Mouse (Mus musculus): ENCODE measurements around the gene Clcn1. TPM values are rescaled to one million over a fixed set of nuclear protein-coding genes. Genes with fewer than 3 reads are reported as not detected.

The Clcn1 gene
- polyA plus RNA-seq, 1 experiment from 2014 or later, result not detected

DNA sequence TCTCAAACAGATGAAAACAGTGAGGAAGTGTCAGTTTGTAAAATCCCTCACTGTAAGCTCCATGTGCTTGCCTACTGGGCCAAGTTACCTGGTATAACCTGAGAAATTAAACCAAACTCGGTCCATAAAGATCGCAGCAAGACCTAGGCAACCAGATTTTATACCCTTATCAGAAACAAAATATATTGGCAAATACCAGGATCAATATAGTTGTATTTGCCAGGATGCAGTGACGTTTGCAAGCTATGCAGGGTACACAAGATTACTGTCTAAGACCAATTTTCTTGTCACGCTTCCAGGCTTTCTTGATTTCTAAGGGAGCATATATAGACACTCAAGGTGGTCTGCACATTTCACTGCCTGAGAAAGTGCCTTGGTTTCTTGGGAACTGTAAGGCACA is 34.7 kb upstream of the Clcn1 start:
- H3K4me1 ChIP-seq (ENCODE audit: insufficient read depth), result no peaks in the 10 kb centered on the region
- DNase-seq (no peak), ATAC-seq (no peak)
- no peaks in the 10 kb centered on the region for H3K36me3 ChIP-seq (replicated peaks; ENCODE audit: insufficient read depth, low read length)
- TF ChIP-seq EP300 (IDR thresholded peaks at IDR 0.05; ENCODE audit: low read depth) (no peak), CTCF (IDR thresholded peaks at IDR 0.05; ENCODE audit: low read depth) (no peak)
- H3K27me3 ChIP-seq (ENCODE audit: insufficient read depth, low read length), result no peaks in the 10 kb centered on the region
- no peak overlapping the region for H3K4me2 ChIP-seq (ENCODE audit: low read depth, low read length)
- no peaks in the 10 kb centered on the region for H3K9me3 ChIP-seq (ENCODE audit: low read length)
- WGBS (ENCODE audit: insufficient replicate concordance), result 64% methylated on average over 4 of the region's 4 CpGs
- H3K27ac ChIP-seq (ENCODE audit: low read depth), result no peak overlapping the region
- no peak overlapping the region for H3K9ac ChIP-seq (replicated peaks)
- H3K4me3 ChIP-seq (ENCODE audit: low read depth, low read length), result no peak overlapping the region

DNA sequence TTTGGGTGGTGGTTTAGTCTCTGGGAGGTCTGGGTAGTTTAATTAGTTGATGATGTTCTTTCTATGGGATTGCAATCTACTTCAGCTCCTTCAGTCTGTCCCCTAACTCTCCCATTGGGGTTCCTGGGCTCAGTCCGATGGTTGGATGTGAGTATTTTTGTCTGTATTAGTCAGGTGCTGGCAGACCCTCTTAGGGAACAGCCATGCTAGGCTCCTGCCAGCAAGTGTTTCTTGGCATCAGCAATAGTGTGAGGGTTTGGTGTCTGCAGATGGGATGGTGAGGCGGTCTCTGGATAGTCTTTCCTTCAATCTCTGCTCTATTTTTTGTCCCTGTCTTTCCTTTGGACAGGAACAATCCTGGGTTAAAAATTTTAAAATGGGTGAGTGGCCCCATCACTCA is 33.4 kb upstream of the Clcn1 start:
- Histone ChIP-seq H3K4me3 (ENCODE audit: low read depth, low read length) (no peak overlapping the region), H3K9me3 (ENCODE audit: low read length) (no peaks in the 10 kb centered on the region), H3K4me2 (ENCODE audit: low read depth, low read length) (no peak overlapping the region), H3K36me3 (replicated peaks; ENCODE audit: insufficient read depth, low read length) (no peaks in the 10 kb centered on the region), H3K27ac (ENCODE audit: low read depth) (no peak overlapping the region), H3K9ac (replicated peaks) (no peak overlapping the region), H3K4me1 (ENCODE audit: insufficient read depth) (no peaks in the 10 kb centered on the region), H3K27me3 (ENCODE audit: insufficient read depth, low read length) (no peaks in the 10 kb centered on the region)
- 77% methylated on average over 2 of the region's 2 CpGs for WGBS (ENCODE audit: insufficient replicate concordance)
- DNase-seq (no peak), ATAC-seq (no peak)
- no peak for TF ChIP-seq EP300 (IDR thresholded peaks at IDR 0.05; ENCODE audit: low read depth)
- TF ChIP-seq CTCF (IDR thresholded peaks at IDR 0.05; ENCODE audit: low read depth), result no peak

DNA sequence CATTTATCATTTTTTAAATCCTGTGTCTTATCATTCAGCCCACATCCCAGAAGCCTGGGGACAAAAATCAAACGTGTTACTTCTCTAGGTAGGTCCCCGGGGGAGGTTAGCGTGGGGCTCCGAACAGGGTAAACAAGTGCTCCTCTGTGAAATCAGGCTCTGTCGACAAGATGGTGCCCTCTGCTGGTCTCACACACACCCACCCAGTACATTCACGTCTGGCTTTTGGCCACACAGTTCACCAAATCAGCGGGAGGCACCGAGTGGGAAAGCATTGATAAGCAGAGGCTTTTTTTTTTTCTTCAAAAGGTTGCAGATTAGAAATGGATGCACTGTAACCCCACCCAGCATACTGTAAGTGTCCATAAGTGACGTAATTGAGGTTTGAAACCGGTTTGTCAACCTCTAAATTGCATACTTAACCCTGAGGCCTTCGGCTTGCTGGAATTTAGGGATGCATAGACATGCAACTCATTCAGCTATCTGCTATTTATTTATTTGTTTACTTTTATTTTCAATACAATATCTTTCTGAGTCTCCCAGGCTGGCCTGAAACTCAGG is 29.1 kb upstream of the Clcn1 start:
- TF ChIP-seq CTCF (IDR thresholded peaks at IDR 0.05; ENCODE audit: low read depth), result peak; percentile 79
- peak; percentile 71 for TF ChIP-seq EP300 (IDR thresholded peaks at IDR 0.05; ENCODE audit: low read depth)
- Histone ChIP-seq H3K4me1 (ENCODE audit: insufficient read depth) (no peaks in the 10 kb centered on the region; the same call in 1 of the 2 replicates), H3K4me3 (ENCODE audit: low read depth, low read length) (no peak overlapping the region), H3K9ac (replicated peaks) (no peak overlapping the region), H3K36me3 (replicated peaks; ENCODE audit: insufficient read depth, low read length) (no peaks in the 10 kb centered on the region), H3K27me3 (ENCODE audit: insufficient read depth, low read length) (no peaks in the 10 kb centered on the region), H3K9me3 (ENCODE audit: low read length) (no peaks in the 10 kb centered on the region), H3K27ac (ENCODE audit: low read depth) (no peak overlapping the region), H3K4me2 (ENCODE audit: low read depth, low read length) (peak overlapping the region; percentile 51; the same call in 1 of the 2 replicates)
- DNase-seq (peak; percentile 68), ATAC-seq (peak; percentile 79)
- WGBS (ENCODE audit: insufficient replicate concordance), result 15% methylated on average over 11 of the region's 11 CpGs

DNA sequence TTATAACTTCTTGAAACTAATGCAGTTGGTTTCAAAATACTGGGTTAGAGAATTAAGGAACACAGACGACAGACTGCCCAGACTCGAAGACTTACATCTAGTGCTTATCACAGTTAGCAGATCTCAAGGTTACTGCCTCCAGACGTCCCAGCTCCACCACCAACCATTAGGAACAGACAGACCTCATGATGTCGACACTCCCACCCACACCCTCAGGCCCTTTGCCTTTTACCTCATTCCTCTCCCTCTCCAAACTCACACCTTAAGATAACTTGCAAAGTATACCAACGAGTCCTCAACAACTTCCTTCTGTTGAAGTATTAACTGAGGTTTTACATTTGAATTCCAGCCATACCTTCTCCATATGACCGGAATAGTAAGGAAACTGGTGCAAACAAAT is 26.1 kb upstream of the Clcn1 start:
- 39% methylated on average over 6 of the region's 6 CpGs for WGBS (ENCODE audit: insufficient replicate concordance)
- no peak overlapping the region for H3K4me3 ChIP-seq (ENCODE audit: low read depth, low read length)
- no peak overlapping the region for H3K9ac ChIP-seq (replicated peaks)
- no peaks in the 10 kb centered on the region for H3K36me3 ChIP-seq (replicated peaks; ENCODE audit: insufficient read depth, low read length)
- H3K9me3 ChIP-seq (ENCODE audit: low read length), result no peaks in the 10 kb centered on the region
- peaks cover 7% of the 10 kb centered on the region; the same call in 1 of the 2 replicates for H3K4me1 ChIP-seq (ENCODE audit: insufficient read depth)
- H3K4me2 ChIP-seq (ENCODE audit: low read depth, low read length), result no peak overlapping the region
- H3K27ac ChIP-seq (ENCODE audit: low read depth), result no peak overlapping the region
- TF ChIP-seq EP300 (IDR thresholded peaks at IDR 0.05; ENCODE audit: low read depth), result no peak
- TF ChIP-seq CTCF (IDR thresholded peaks at IDR 0.05; ENCODE audit: low read depth), result no peak
- DNase-seq (no peak), ATAC-seq (no peak)
- no peaks in the 10 kb centered on the region for H3K27me3 ChIP-seq (ENCODE audit: insufficient read depth, low read length)

DNA sequence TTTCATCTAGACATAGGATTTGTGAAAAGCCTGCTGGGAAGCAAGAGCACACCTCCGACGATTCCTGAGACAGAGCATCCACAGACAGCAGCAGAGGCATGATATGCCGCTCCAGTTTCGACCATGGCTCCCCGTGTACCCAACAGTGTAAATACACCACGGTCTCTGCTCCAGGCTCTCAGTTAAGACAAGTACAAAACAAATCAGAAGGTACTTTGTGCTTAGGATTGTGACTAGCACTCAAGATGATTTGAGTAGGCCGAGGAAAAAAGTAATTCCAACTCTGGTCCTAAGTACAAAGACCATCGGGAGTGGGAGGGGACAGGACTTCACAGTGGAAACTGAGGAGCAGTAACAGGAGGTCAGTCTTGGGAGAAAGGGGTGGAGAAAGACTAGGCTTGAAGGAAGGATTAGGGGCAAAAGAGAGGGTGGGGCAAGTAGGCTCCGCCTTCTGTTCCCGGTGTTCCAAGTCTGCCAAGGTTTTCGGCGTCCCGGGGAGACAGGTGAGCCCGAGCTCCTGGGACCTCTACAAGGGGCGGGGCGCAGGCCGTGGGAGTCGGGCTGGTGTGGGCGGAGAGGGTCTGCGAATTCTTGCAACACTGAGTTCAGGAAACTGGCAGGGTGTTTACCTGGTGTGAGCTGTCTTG is 24.8 kb upstream of the Clcn1 start, which contains the start of gene Tmem139:
Tmem139 (plus strand) TSS at position 447 of the 647 bp plus-strand sequence.
- Histone ChIP-seq H3K27me3 (ENCODE audit: insufficient read depth, low read length) (no peaks in the 10 kb centered on the region), H3K4me1 (ENCODE audit: insufficient read depth) (peaks cover 9% of the 10 kb centered on the region; the same call in 1 of the 2 replicates), H3K4me2 (ENCODE audit: low read depth, low read length) (peak within 1 kb of the TSS; percentile 42), H3K9me3 (ENCODE audit: low read length) (no peaks in the 10 kb centered on the region), H3K9ac (replicated peaks) (no peak within 1 kb of the TSS; the same call in 1 of the 2 replicates), H3K27ac (ENCODE audit: low read depth) (no peak within 1 kb of the TSS), H3K36me3 (replicated peaks; ENCODE audit: insufficient read depth, low read length) (no peaks in the 10 kb centered on the region), H3K4me3 (ENCODE audit: low read depth, low read length) (no peak within 1 kb of the TSS)
- WGBS (ENCODE audit: insufficient replicate concordance), result 39% methylated on average over 20 of the region's 20 CpGs
- DNase-seq (no peak), ATAC-seq (no peak)
- TF ChIP-seq EP300 (IDR thresholded peaks at IDR 0.05; ENCODE audit: low read depth), result no peak
- no peak for TF ChIP-seq CTCF (IDR thresholded peaks at IDR 0.05; ENCODE audit: low read depth)

DNA sequence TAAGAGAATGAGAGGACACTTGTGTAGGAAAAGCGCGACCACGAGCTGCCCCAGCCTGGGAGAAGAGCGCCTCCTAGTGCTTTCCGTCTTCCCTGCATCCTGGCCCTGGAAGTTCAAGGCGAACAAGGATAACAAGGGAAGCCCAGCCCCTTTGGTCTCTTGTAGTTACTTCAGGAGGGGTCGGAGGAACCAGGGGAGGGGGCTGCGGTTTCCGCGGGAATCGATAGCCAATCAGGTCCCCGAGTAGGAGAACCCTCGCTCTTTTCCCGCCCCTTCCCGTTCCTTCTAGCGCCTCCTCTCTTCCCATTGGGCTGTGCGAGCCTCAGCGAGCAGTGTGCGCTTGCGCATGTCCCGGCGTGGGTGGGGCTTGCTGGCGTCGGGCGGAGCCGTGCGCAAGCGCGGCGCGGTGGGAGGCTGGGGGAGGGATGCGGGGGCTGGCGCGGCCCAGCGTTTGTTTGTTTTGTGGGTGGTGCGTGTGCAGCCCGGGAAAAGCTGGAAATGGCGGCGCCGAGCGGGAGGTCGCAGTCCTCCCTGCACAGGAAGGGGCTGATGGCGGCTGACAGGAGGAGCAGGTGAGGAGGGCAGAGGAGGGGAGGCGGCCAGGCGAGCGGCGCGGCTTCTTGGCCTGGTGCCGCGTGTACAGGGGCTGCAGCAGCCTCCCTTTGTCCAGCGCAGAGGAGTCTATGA is 21.7 kb upstream of the Clcn1 start, which contains the start of gene Casp2:
Casp2 (plus strand) TSS at position 360 of the 687 bp plus-strand sequence.
- ATAC-seq (peak; percentile 99), DNase-seq (peak; percentile 98)
- H3K4me2 ChIP-seq (ENCODE audit: low read depth, low read length), result peak within 1 kb of the TSS; percentile 85
- no peaks in the 10 kb centered on the region for H3K27me3 ChIP-seq (ENCODE audit: insufficient read depth, low read length)
- peaks cover 25% of the 10 kb centered on the region for H3K36me3 ChIP-seq (replicated peaks; ENCODE audit: insufficient read depth, low read length)
- 0% methylated on average over 49 of the region's 51 CpGs for WGBS (ENCODE audit: insufficient replicate concordance)
- H3K9ac ChIP-seq (replicated peaks), result peak within 1 kb of the TSS; percentile 89
- H3K4me3 ChIP-seq (ENCODE audit: low read depth, low read length), result peak within 1 kb of the TSS; percentile 96
- TF ChIP-seq EP300 (IDR thresholded peaks at IDR 0.05; ENCODE audit: low read depth) (0 out of 2 replicates have a peak, but pooled peaks have one; percentile 17), CTCF (IDR thresholded peaks at IDR 0.05; ENCODE audit: low read depth) (peak; percentile 91)
- no peaks in the 10 kb centered on the region for H3K9me3 ChIP-seq (ENCODE audit: low read length)
- H3K4me1 ChIP-seq (ENCODE audit: insufficient read depth), result peaks cover 9% of the 10 kb centered on the region; the same call in 1 of the 2 replicates
- H3K27ac ChIP-seq (ENCODE audit: low read depth), result peak within 1 kb of the TSS; percentile 92
